Mouse (Mus musculus) lung, embryonic 15.5 days (tissue): Measurements from ENCODE around the gene Gm42688. TPM values are rescaled to one million over a fixed set of nuclear protein-coding genes. Genes with fewer than 3 reads are reported as not detected.
A peak's percentile ranks its signal among the peaks of the same experiment; 100 is the strongest.

Experiments used
- ATAC-seq: fragments of 200-750 bp; cut with Nextera tagmentation; 2 replicates; pipeline ENCODE4 v1.8.0; 2017; ENCODE audit warnings: moderate number of reproducible peaks, borderline replicate concordance; ENCODE audit not compliant: low FRiP score, low TSS enrichment; ENCODE audit errors: extremely low read depth
- H3K27ac ChIP-seq: fragments of 300-500 bp; sonication (generic); 2 replicates; pipeline ENCODE4 v1.5.1; 2015; ENCODE audit warnings: moderate library complexity, mild to moderate bottlenecking, inconsistent platforms
- H3K27me3 ChIP-seq: fragments of 300-500 bp; sonication (generic); 2 replicates; pipeline ENCODE4 v1.6.1; 2015; ENCODE audit warnings: inconsistent platforms
- H3K36me3 ChIP-seq: fragments of 300-500 bp; sonication (generic); 2 replicates; pipeline ENCODE4 v1.6.1; 2015; ENCODE audit warnings: inconsistent platforms
- H3K4me1 ChIP-seq: fragments of 300-500 bp; sonication (generic); 2 replicates; pipeline ENCODE4 v1.6.1; 2015; ENCODE audit warnings: inconsistent platforms
- H3K4me2 ChIP-seq: fragments of 300-500 bp; sonication (generic); 2 replicates; pipeline ENCODE4 v1.6.1; 2015; ENCODE audit warnings: inconsistent platforms, mild to moderate bottlenecking, moderate library complexity
- H3K4me3 ChIP-seq: fragments of 300-500 bp; sonication (generic); 2 replicates; pipeline ENCODE4 v1.5.1; 2015; ENCODE audit warnings: mild to moderate bottlenecking, inconsistent platforms
- H3K9ac ChIP-seq: fragments of 300-500 bp; sonication (generic); 2 replicates; pipeline ENCODE4 v1.6.1; 2015; ENCODE audit warnings: inconsistent platforms
- H3K9me3 ChIP-seq: fragments of 300-500 bp; sonication (generic); 2 replicates; pipeline ENCODE4 v1.6.1; 2016; ENCODE audit warnings: inconsistent platforms
- WGBS: fragments of 180-500 bp; shearing (Covaris S2); methylation state at CpG from one replicate; pipeline ENCODE4 v1.1.7; 2015; 5-methylcytosine and 5-hydroxymethylcytosine counted together
- polyA plus RNA-seq: library from polyadenylated mRNA; unstranded; fragments of >200 nt; fragmentation: Nextera tagmentation; extraction: Ambion mirVana; gene quantifications from 2 replicates; pipeline ENCODE4 v1.2.1, GENCODE M21; 2015

The Gm42688 gene
- polyA plus RNA-seq, 1 experiment from 2014 or later = 3.4 TPM

- 1% methylated on average over 68 of the region's 69 CpGs for WGBS
- Histone ChIP-seq H3K27ac (no peak overlapping the region), H3K27me3 (peaks cover 100% of the 10 kb centered on the region), H3K4me2 (peak overlapping the region; percentile 34), H3K36me3 (no peaks in the 10 kb centered on the region), H3K9me3 (no peaks in the 10 kb centered on the region), H3K4me1 (peaks cover 25% of the 10 kb centered on the region), H3K4me3 (peak overlapping the region; percentile 29), H3K9ac (no peak overlapping the region)
- ATAC-seq = no peak
These were observed 31.8 kb upstream of the Gm42688 start for GRCm38 (mm10) chr6:83069488-83070246.

GRCm38 (mm10) chr6:83070247-83070310 is 31.3 kb upstream of the Gm42688 start, which contains the start of gene Tlx2:
Tlx2 (minus strand) TSS chr6:83070293.
- 0% methylated on average over 10 of the region's 10 CpGs for WGBS
- Histone ChIP-seq H3K4me2 (peak within 1 kb of the TSS; percentile 52), H3K9ac (no peak within 1 kb of the TSS), H3K36me3 (no peaks in the 10 kb centered on the region), H3K4me1 (peaks cover 25% of the 10 kb centered on the region), H3K27ac (no peak within 1 kb of the TSS), H3K27me3 (peaks cover 100% of the 10 kb centered on the region), H3K4me3 (peak within 1 kb of the TSS; percentile 29), H3K9me3 (no peaks in the 10 kb centered on the region)
- no peak for ATAC-seq

- no peaks in the 10 kb centered on the region for H3K9me3 ChIP-seq
- H3K4me1 ChIP-seq = peaks cover 25% of the 10 kb centered on the region
- no peaks in the 10 kb centered on the region for H3K36me3 ChIP-seq
- WGBS = under 1% methylated on average over 57 of the region's 58 CpGs
- peak overlapping the region; percentile 34 for H3K4me2 ChIP-seq
- H3K27me3 ChIP-seq = peaks cover 100% of the 10 kb centered on the region
- no peak overlapping the region for H3K9ac ChIP-seq
- peak; percentile 40; the same call in 1 of the 2 replicates for ATAC-seq
- H3K4me3 ChIP-seq = peak overlapping the region; percentile 15
- no peak overlapping the region for H3K27ac ChIP-seq
These were observed 30.9 kb upstream of the Gm42688 start for GRCm38 (mm10) chr6:83070311-83071219.

- H3K27me3 ChIP-seq = peaks cover 100% of the 10 kb centered on the region
- H3K9me3 ChIP-seq = no peaks in the 10 kb centered on the region
- H3K9ac ChIP-seq = no peak overlapping the region
- peak; percentile 30 for ATAC-seq
- WGBS = 1% methylated on average over 19 of the region's 24 CpGs
- H3K4me1 ChIP-seq = peaks cover 25% of the 10 kb centered on the region
- no peak overlapping the region for H3K27ac ChIP-seq
- H3K4me2 ChIP-seq = no peak overlapping the region
- H3K36me3 ChIP-seq = no peaks in the 10 kb centered on the region
- H3K4me3 ChIP-seq = no peak overlapping the region
These were observed 30.2 kb upstream of the Gm42688 start for GRCm38 (mm10) chr6:83071220-83071619.

GRCm38 (mm10) chr6:83074979-83075378 is 26.4 kb upstream of the Gm42688 start:
- Histone ChIP-seq H3K27ac (no peak overlapping the region), H3K4me3 (no peak overlapping the region), H3K9ac (no peak overlapping the region), H3K27me3 (peaks cover 71% of the 10 kb centered on the region), H3K4me2 (no peak overlapping the region), H3K36me3 (peaks cover 2% of the 10 kb centered on the region), H3K4me1 (peaks cover 24% of the 10 kb centered on the region), H3K9me3 (no peaks in the 10 kb centered on the region)
- no peak for ATAC-seq
- WGBS = 15% methylated on average over 2 of the region's 2 CpGs

GRCm38 (mm10) chr6:83077630-83078323 is 23.6 kb upstream of the Gm42688 start, which contains the start of gene Pcgf1:
Pcgf1 (plus strand) TSS chr6:83077869.
- H3K4me1 ChIP-seq = peaks cover 14% of the 10 kb centered on the region
- peak within 1 kb of the TSS; percentile 86 for H3K27ac ChIP-seq
- H3K9ac ChIP-seq = peak within 1 kb of the TSS; percentile 88
- peak; percentile 62; the same call in 1 of the 2 replicates for ATAC-seq
- peak within 1 kb of the TSS; percentile 79 for H3K4me3 ChIP-seq
- H3K36me3 ChIP-seq = peaks cover 15% of the 10 kb centered on the region
- no peaks in the 10 kb centered on the region for H3K9me3 ChIP-seq
- peak within 1 kb of the TSS; percentile 97 for H3K4me2 ChIP-seq
- H3K27me3 ChIP-seq = peaks cover 48% of the 10 kb centered on the region
- under 1% methylated on average over 54 of the region's 54 CpGs for WGBS

GRCm38 (mm10) chr6:83078324-83078858 is 23.0 kb upstream of the Gm42688 start:
- peak overlapping the region; percentile 88 for H3K9ac ChIP-seq
- H3K4me3 ChIP-seq = peak overlapping the region; percentile 79
- WGBS = under 1% methylated on average over 46 of the region's 46 CpGs
- no peaks in the 10 kb centered on the region for H3K9me3 ChIP-seq
- peaks cover 14% of the 10 kb centered on the region for H3K4me1 ChIP-seq
- peak; percentile 93 for ATAC-seq
- H3K36me3 ChIP-seq = peaks cover 15% of the 10 kb centered on the region
- H3K27ac ChIP-seq = peak overlapping the region; percentile 86
- H3K27me3 ChIP-seq = peaks cover 48% of the 10 kb centered on the region
- H3K4me2 ChIP-seq = peak overlapping the region; percentile 97

- H3K9me3 ChIP-seq = no peaks in the 10 kb centered on the region
- WGBS = 80% methylated on average over 5 of the region's 5 CpGs
- H3K36me3 ChIP-seq = peaks cover 15% of the 10 kb centered on the region
- no peak overlapping the region for H3K27ac ChIP-seq
- H3K4me3 ChIP-seq = no peak overlapping the region
- no peak overlapping the region for H3K4me2 ChIP-seq
- no peak overlapping the region for H3K9ac ChIP-seq
- H3K4me1 ChIP-seq = peaks cover 14% of the 10 kb centered on the region
- no peak for ATAC-seq
- H3K27me3 ChIP-seq = peaks cover 48% of the 10 kb centered on the region
These were observed 21.2 kb upstream of the Gm42688 start for GRCm38 (mm10) chr6:83080210-83080609.

- H3K27ac ChIP-seq = no peak overlapping the region
These were observed 17.9 kb upstream of the Gm42688 start for GRCm38 (mm10) chr6:83083497-83083896.

GRCm38 (mm10) chr6:83084477-83084876 is 16.9 kb upstream of the Gm42688 start:
- Histone ChIP-seq H3K9ac (no peak overlapping the region), H3K27me3 (peaks cover 70% of the 10 kb centered on the region), H3K4me2 (no peak overlapping the region), H3K27ac (no peak overlapping the region), H3K4me1 (peaks cover 17% of the 10 kb centered on the region), H3K9me3 (no peaks in the 10 kb centered on the region), H3K4me3 (no peak overlapping the region), H3K36me3 (peaks cover 15% of the 10 kb centered on the region)
- WGBS = 6% methylated on average over 6 of the region's 6 CpGs
- no peak for ATAC-seq

More at GRCm38 (mm10) chr6:83083497-83083896, 17.9 kb upstream of the Gm42688 start:
- peaks cover 24% of the 10 kb centered on the region for H3K4me1 ChIP-seq
- 20% methylated on average over 5 of the region's 5 CpGs for WGBS
- peaks cover 62% of the 10 kb centered on the region for H3K27me3 ChIP-seq
- H3K36me3 ChIP-seq = peaks cover 15% of the 10 kb centered on the region
- no peak overlapping the region for H3K4me3 ChIP-seq
- no peak overlapping the region for H3K4me2 ChIP-seq
- ATAC-seq = no peak
- H3K9me3 ChIP-seq = no peaks in the 10 kb centered on the region
- H3K9ac ChIP-seq = no peak overlapping the region

GRCm38 (mm10) chr6:83086121-83087035 is 15.0 kb upstream of the Gm42688 start, which contains the start of gene Lbx2:
Lbx2 (plus strand) TSS chr6:83086367.
- Histone ChIP-seq H3K27me3 (peaks cover 79% of the 10 kb centered on the region), H3K4me2 (peak within 1 kb of the TSS; percentile 51), H3K36me3 (0 out of 2 replicates have a peak, but pooled peaks cover under 1% of the 10 kb centered on the region), H3K4me1 (peaks cover 16% of the 10 kb centered on the region), H3K27ac (no peak within 1 kb of the TSS), H3K9ac (no peak within 1 kb of the TSS), H3K9me3 (no peaks in the 10 kb centered on the region), H3K4me3 (peak within 1 kb of the TSS; percentile 32)
- no peak for ATAC-seq
- WGBS = 3% methylated on average over 42 of the region's 42 CpGs
